Mouse (Mus musculus) liver, adult 10 weeks (tissue): ENCODE data around the gene Cracr2a. TPM values are rescaled to one million over a fixed set of nuclear protein-coding genes. Genes with fewer than 3 reads are reported as not detected.

Source experiments
- polyA plus RNA-seq: library from polyadenylated mRNA; stranded (reverse); fragments of 350-450 nt; fragmentation: Illumina TruSeq; extraction: RNeasy Lipid Tissue Mini Kit (QIAGEN cat#74804); gene quantifications from one replicate; pipeline ENCODE4 v1.2.3, GENCODE M21; 2014; ENCODE audit warnings: low read depth, low replicate concordance

The Cracr2a gene
- 0.08 TPM for polyA plus RNA-seq

GRCm38 (mm10) chr6:127561231-127562020 is at the start of gene Cracr2a:
Gene Cracr2a, plus strand, starts transcription at chr6:127561338.

Other genes starting within 250 kb of the Cracr2a start
- 7.2 TPM for gene Parp11, start 114.5 kb upstream of the Cracr2a start, polyA plus RNA-seq
- not detected for gene Prmt8, start 208.1 kb downstream of the Cracr2a start, polyA plus RNA-seq